Mouse (Mus musculus) liver, postnatal 0 days (tissue): Measurements from ENCODE around the gene Fam126a. TPM values are rescaled to one million over a fixed set of nuclear protein-coding genes. Genes with fewer than 3 reads are reported as not detected.

Source experiments
- ATAC-seq: fragments of 200-750 bp; cut with Nextera tagmentation; 2 replicates; pipeline ENCODE4 v1.8.0; 2017; ENCODE audit warnings: mild to moderate bottlenecking, moderate library complexity
- DNase-seq: peaks from one replicate; pipeline ENCODE4 v3.0.0-alpha.2; 2016
- H3K27ac ChIP-seq: fragments of 300-500 bp; sonication (generic); 2 replicates; pipeline ENCODE4 v1.5.1; 2014; ENCODE audit warnings: antibody characterized with exemption, moderate library complexity, mild to moderate bottlenecking, low read depth
- H3K27me3 ChIP-seq: fragments of 300-500 bp; sonication (generic); 2 replicates; pipeline ENCODE4 v1.6.1; 2014; ENCODE audit warnings: low read length, control low read depth, mixed read lengths; ENCODE audit not compliant: insufficient read depth
- H3K36me3 ChIP-seq: fragments of 300-500 bp; sonication (generic); replicated peaks from 2 replicates; pipeline ENCODE4 v1.6.1; 2014; ENCODE audit warnings: mild to moderate bottlenecking, control low read depth, low read length, moderate library complexity, mixed read lengths; ENCODE audit not compliant: insufficient read depth
- H3K4me1 ChIP-seq: fragments of 300-500 bp; sonication (generic); 2 replicates; pipeline ENCODE4 v1.6.1; 2014; ENCODE audit warnings: antibody characterized with exemption, mild to moderate bottlenecking, control low read depth; ENCODE audit not compliant: insufficient read depth
- H3K4me2 ChIP-seq: fragments of 300-500 bp; sonication (generic); 2 replicates; pipeline ENCODE4 v1.6.1; 2014; ENCODE audit warnings: low read depth, mild to moderate bottlenecking, low read length, moderate library complexity, mixed read lengths
- H3K4me3 ChIP-seq: fragments of 300-500 bp; sonication (generic); 2 replicates; pipeline ENCODE4 v1.5.1; 2014; ENCODE audit warnings: low read depth, low read length
- H3K9ac ChIP-seq: fragments of 300-500 bp; sonication (generic); replicated peaks from 2 replicates; pipeline ENCODE4 v1.6.1; 2014; ENCODE audit warnings: mild to moderate bottlenecking, moderate library complexity
- H3K9me3 ChIP-seq: fragments of 300-500 bp; sonication (generic); 2 replicates; pipeline ENCODE4 v1.6.1; 2016; ENCODE audit warnings: mild to moderate bottlenecking, control low read depth, low read length, mixed read lengths
- CTCF ChIP-seq: sonication (generic); IDR thresholded peaks from 2 replicates; pipeline ENCODE4 v1.5.1; 2016; ENCODE audit warnings: antibody characterized with exemption, low read depth
- EP300 ChIP-seq: IDR thresholded peaks from 2 replicates; pipeline ENCODE4 v1.6.1; 2016; ENCODE audit warnings: antibody characterized with exemption, low read depth, mild to moderate bottlenecking
- WGBS: fragments of 180-500 bp; shearing (Covaris S2); extraction: QIAGEN DNeasy Blood & Tissue Kit; methylation state at CpG from one replicate; pipeline ENCODE4 v1.1.7; 2014; ENCODE audit not compliant: insufficient replicate concordance; 5-methylcytosine and 5-hydroxymethylcytosine counted together
- polyA plus RNA-seq: library from polyadenylated mRNA; unstranded; fragments of >200 nt; fragmentation: Nextera tagmentation; extraction: Ambion mirVana; gene quantifications from 2 replicates; pipeline ENCODE4 v1.2.1, GENCODE M21; 2015

The Fam126a gene
- polyA plus RNA-seq, 1 experiment from 2014 or later, result 33.4 TPM

DNA sequence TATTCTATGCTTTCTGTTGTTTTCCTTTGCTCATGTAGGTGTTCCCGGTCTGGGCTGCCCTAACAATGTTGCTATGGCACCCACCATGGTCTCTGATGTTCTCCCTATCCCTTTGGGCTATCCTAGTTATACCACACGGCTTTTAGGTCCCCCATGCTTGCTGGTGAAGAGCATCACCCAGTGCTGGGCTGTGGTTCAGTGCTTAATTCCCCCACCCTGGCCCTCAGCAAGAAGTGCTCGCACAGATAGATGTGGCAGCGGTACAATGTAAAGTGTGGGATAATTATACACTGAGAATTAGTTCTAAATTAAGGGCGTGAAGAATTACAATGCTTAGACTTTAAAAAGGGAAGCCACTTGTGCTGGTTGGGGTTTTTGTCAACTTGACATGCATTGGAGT is 164.5 kb downstream of the Fam126a start:
- no peaks in the 10 kb centered on the region; the same call in none of the 2 replicates for H3K4me1 ChIP-seq
- H3K9me3 ChIP-seq, result no peaks in the 10 kb centered on the region
- WGBS, result 80% methylated on average over 5 of the region's 5 CpGs
- H3K4me3 ChIP-seq, result no peak overlapping the region
- H3K27ac ChIP-seq, result no peak overlapping the region
- ATAC-seq (no peak), DNase-seq (no peak)
- TF ChIP-seq CTCF (no peak), EP300 (no peak)
- no peaks in the 10 kb centered on the region for H3K36me3 ChIP-seq
- H3K4me2 ChIP-seq, result no peak overlapping the region
- H3K27me3 ChIP-seq, result no peaks in the 10 kb centered on the region
- no peak overlapping the region for H3K9ac ChIP-seq

Other genes starting within 250 kb of the Fam126a start
- gene Pus7, start 247.0 kb downstream of the Fam126a start, polyA plus RNA-seq, result 5.3 and 6.0 TPM in 2 replicates
- 9.6 and 10.9 TPM in 2 replicates for gene Rint1, start 243.0 kb downstream of the Fam126a start, polyA plus RNA-seq
- gene Tomm7, start 186.5 kb downstream of the Fam126a start, polyA plus RNA-seq, result 63.2 and 64.7 TPM in 2 replicates
- gene Klhl7, start 69.9 kb upstream of the Fam126a start, polyA plus RNA-seq, result 11.6 and 12.3 TPM in 2 replicates
- 4.4 and 5.3 TPM in 2 replicates for gene Nupl2, start 134.3 kb upstream of the Fam126a start, polyA plus RNA-seq